Mouse (Mus musculus) erythroid progenitor cell, adult 5-6 weeks (primary cell): ENCODE data around the gene Lman2l. TPM values are rescaled to one million over a fixed set of nuclear protein-coding genes. Genes with fewer than 3 reads are reported as not detected.

Source experiments
- ATAC-seq: replicated peaks from 2 replicates; pipeline ENCODE4 v1.8.0; 2016; ENCODE audit warnings: moderate number of reproducible peaks, mild to moderate bottlenecking, moderate TSS enrichment, inconsistent platforms; ENCODE audit not compliant: poor library complexity, low FRiP score, severe bottlenecking
- total RNA-seq, 2 experiments: library from RNA; stranded (forward) in 1 of 2; stranded (reverse) in 1 of 2; fragments of 150-400 nt in 1 of 2; fragments of 186-747, 209-891 nt in 1 of 2; gene quantifications; 2 replicates each; pipeline versions ENCODE4 v1.2.3 to v1.2.4; 2015 to 2017; ENCODE audit warnings: low replicate concordance in 2 of 2

Gene Lman2l
- 7.2 and 13.4 TPM in 2 replicates for total RNA-seq (2015; ENCODE audit: low replicate concordance)
- 1.7 and 4.1 TPM in 2 replicates for total RNA-seq (2017; ENCODE audit: low replicate concordance)

- peak; percentile 100 for ATAC-seq
Observed at GRCm38 (mm10) chr1:36444471-36445464, at the start of gene Lman2l. Gene Lman2l (minus strand): TSS chr1:36445271.

GRCm38 (mm10) chr1:36493299-36493698 is 48.2 kb upstream of the Lman2l start:
- no peak for ATAC-seq

GRCm38 (mm10) chr1:36492416-36493139 is 47.5 kb upstream of the Lman2l start:
- no peak for ATAC-seq

GRCm38 (mm10) chr1:36489661-36490060 is 44.6 kb upstream of the Lman2l start:
- no peak for ATAC-seq

GRCm38 (mm10) chr1:36487111-36487510 is 42.0 kb upstream of the Lman2l start:
- ATAC-seq: no peak

- no peak for ATAC-seq
Observed at GRCm38 (mm10) chr1:36485080-36485479, 40.0 kb upstream of the Lman2l start.

- ATAC-seq: no peak
Observed at GRCm38 (mm10) chr1:36483825-36484224, 38.8 kb upstream of the Lman2l start.

- ATAC-seq: no peak
Observed at GRCm38 (mm10) chr1:36479903-36480899, 35.1 kb upstream of the Lman2l start.

GRCm38 (mm10) chr1:36478343-36478795 is 33.3 kb upstream of the Lman2l start:
- ATAC-seq: no peak

- no peak for ATAC-seq
Observed at GRCm38 (mm10) chr1:36476426-36476825, 31.4 kb upstream of the Lman2l start.

GRCm38 (mm10) chr1:36475480-36476110 is 30.5 kb upstream of the Lman2l start:
- ATAC-seq: no peak

- ATAC-seq: no peak
Observed at GRCm38 (mm10) chr1:36474646-36475045, 29.6 kb upstream of the Lman2l start.

- no peak for ATAC-seq
Observed at GRCm38 (mm10) chr1:36473211-36473780, 28.2 kb upstream of the Lman2l start.

GRCm38 (mm10) chr1:36472106-36472440 is 27.0 kb upstream of the Lman2l start:
- ATAC-seq: 0 out of 2 replicates have a peak, but pooled peaks have one; percentile 12

- peak; percentile 83 for ATAC-seq
Observed at GRCm38 (mm10) chr1:36471181-36472105, 26.4 kb upstream of the Lman2l start, which contains the start of gene Cnnm4. Gene Cnnm4 (plus strand): TSS chr1:36471620.

- no peak for ATAC-seq
Observed at GRCm38 (mm10) chr1:36469811-36470444, 24.9 kb upstream of the Lman2l start.

- ATAC-seq: no peak
Observed at GRCm38 (mm10) chr1:36467446-36467845, 22.4 kb upstream of the Lman2l start.
